Mouse (Mus musculus): ENCODE data around the gene Shd. TPM values are rescaled to one million over a fixed set of nuclear protein-coding genes. Genes with fewer than 3 reads are reported as not detected.

Shd gene
- polyA plus RNA-seq, 1 experiment, result 2.2 TPM

DNA sequence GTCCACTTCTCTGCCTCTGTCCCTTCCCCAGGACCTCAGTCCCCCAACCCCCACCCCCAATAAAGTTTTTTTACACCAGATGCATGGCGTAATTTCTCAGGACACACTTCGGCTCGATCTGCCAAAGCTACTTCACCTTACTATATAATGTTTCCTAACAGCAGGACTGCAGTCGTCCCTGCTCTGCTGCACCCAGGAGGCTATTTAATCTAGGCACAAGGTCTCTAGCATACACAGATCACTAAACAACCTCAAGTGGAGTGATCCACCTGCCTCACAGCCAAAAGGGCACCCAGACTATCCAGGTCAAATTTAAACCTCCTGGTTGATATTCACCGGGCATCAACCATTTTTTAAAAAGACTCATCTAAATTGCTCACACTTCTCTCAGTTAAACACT, 24.6 kb upstream of the Shd start:
- Histone ChIP-seq H3K27me3 (ENCODE audit: control insufficient read depth, insufficient read depth, low read length) (no peaks in the 10 kb centered on the region), H3K4me1 (ENCODE audit: control insufficient read depth, insufficient read depth, insufficient read length) (no peaks in the 10 kb centered on the region), H3K36me3 (ENCODE audit: control insufficient read depth, insufficient read depth, low read length) (no peaks in the 10 kb centered on the region; the same call in 1 of the 2 replicates), H3K4me3 (ENCODE audit: extremely low read depth, insufficient read depth, insufficient read length) (peak overlapping the region; percentile 62; the same call in 1 of the 2 replicates), H3K27ac (ENCODE audit: insufficient read depth, low read length) (peak overlapping the region; percentile 94)
- 30% methylated on average over 5 of the region's 5 CpGs for WGBS
- TF ChIP-seq CTCF (IDR thresholded peaks at IDR 0.05; ENCODE audit: extremely low read depth, insufficient read depth, insufficient read length, insufficient replicate concordance), result no peak
- no peak for TF ChIP-seq POLR2A (IDR thresholded peaks at IDR 0.05; ENCODE audit: low read depth, low read length)
- DNase-seq (ENCODE audit: low read depth in 1 of 2, low spot score in 2 of 2), result no peak

DNA sequence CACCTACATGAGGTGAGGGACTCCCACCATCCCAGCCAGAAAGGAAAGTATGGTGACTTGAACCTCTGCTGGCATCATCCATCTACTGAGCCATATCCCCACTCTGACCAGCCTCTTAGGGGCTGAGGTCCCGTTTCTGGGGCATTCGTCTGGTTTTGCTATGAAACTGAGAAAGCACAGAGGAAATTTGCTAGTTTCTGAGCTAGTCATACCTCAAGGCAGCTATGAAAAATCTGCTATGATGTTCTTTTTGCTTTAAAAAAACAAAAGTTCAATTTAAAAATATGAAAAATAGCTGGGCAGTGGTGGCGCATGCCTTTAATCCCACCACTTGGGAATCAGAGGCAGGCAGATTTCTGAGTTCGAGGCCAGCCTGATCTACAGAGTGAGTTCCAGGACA, 21.6 kb upstream of the Shd start:
- Histone ChIP-seq H3K36me3 (ENCODE audit: control insufficient read depth, insufficient read depth, low read length) (no peaks in the 10 kb centered on the region), H3K27me3 (ENCODE audit: control insufficient read depth, insufficient read depth, low read length) (no peaks in the 10 kb centered on the region), H3K4me1 (ENCODE audit: control insufficient read depth, insufficient read depth, insufficient read length) (no peaks in the 10 kb centered on the region; the same call in 1 of the 2 replicates), H3K4me3 (ENCODE audit: extremely low read depth, insufficient read depth, insufficient read length) (no peak overlapping the region), H3K27ac (ENCODE audit: insufficient read depth, low read length) (no peak overlapping the region)
- TF ChIP-seq POLR2A (IDR thresholded peaks at IDR 0.05; ENCODE audit: low read depth, low read length) (no peak), CTCF (IDR thresholded peaks at IDR 0.05; ENCODE audit: extremely low read depth, insufficient read depth, insufficient read length, insufficient replicate concordance) (no peak)
- no peak for DNase-seq (ENCODE audit: low read depth in 1 of 2, low spot score in 2 of 2)
- 87% methylated on average over 4 of the region's 4 CpGs for WGBS

DNA sequence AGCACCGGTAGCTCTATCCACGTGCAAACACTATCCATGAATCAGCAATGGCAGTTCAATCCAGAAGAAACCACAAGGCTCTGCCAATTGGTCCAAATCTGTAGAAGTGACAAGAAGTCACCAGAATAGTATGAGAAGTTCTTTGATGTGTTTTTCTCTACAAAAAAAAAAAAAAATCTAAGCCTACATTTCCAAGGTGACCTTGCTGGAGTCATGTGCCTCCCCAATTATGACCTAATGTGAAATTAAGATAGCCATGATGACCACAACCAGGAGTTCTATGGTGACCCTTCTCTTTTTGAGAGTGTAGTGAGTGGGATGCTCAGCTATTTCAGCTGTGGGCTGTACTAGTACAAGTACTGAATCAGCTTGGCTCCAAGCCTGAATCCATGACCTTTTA, 20.9 kb upstream of the Shd start, which contains the start of gene Zfp119b:
Zfp119b (minus strand) TSS at position 101 of the 400 bp plus-strand sequence.
- TF ChIP-seq POLR2A (IDR thresholded peaks at IDR 0.05; ENCODE audit: low read depth, low read length) (no peak), CTCF (IDR thresholded peaks at IDR 0.05; ENCODE audit: extremely low read depth, insufficient read depth, insufficient read length, insufficient replicate concordance) (no peak)
- H3K36me3 ChIP-seq (ENCODE audit: control insufficient read depth, insufficient read depth, low read length), result no peaks in the 10 kb centered on the region
- no peak within 1 kb of the TSS for H3K4me3 ChIP-seq (ENCODE audit: extremely low read depth, insufficient read depth, insufficient read length)
- peaks cover 2% of the 10 kb centered on the region; the same call in 1 of the 2 replicates for H3K4me1 ChIP-seq (ENCODE audit: control insufficient read depth, insufficient read depth, insufficient read length)
- no peaks in the 10 kb centered on the region for H3K27me3 ChIP-seq (ENCODE audit: control insufficient read depth, insufficient read depth, low read length)
- 72% methylated on average over 2 of the region's 2 CpGs for WGBS
- no peak within 1 kb of the TSS for H3K27ac ChIP-seq (ENCODE audit: insufficient read depth, low read length)
- no peak for DNase-seq (ENCODE audit: low read depth in 1 of 2, low spot score in 2 of 2)

DNA sequence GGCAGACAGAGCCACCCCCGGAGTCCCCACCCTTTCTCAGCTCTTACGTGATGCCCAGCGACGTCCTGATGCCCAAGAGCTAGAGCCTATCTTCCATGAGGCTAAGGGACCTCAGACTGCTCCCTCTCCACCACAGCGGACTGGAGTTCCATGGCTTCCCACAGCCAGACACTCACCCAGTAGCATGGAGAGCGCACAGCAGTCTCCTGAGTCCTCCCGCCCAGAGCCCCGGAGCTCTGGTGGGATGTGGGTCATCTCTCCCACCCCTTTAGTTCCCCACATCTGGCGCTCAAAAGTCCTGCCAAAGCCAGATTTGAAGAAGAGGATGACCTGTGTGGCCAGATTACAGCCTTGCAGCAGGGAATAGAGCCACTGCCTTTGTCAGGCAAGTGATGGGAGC, 19.7 kb upstream of the Shd start:
- no peak for DNase-seq (ENCODE audit: low read depth in 1 of 2, low spot score in 2 of 2)
- H3K27ac ChIP-seq (ENCODE audit: insufficient read depth, low read length), result no peak overlapping the region
- 92% methylated on average over 9 of the region's 9 CpGs for WGBS
- TF ChIP-seq POLR2A (IDR thresholded peaks at IDR 0.05; ENCODE audit: low read depth, low read length) (no peak), CTCF (IDR thresholded peaks at IDR 0.05; ENCODE audit: extremely low read depth, insufficient read depth, insufficient read length, insufficient replicate concordance) (no peak)
- H3K27me3 ChIP-seq (ENCODE audit: control insufficient read depth, insufficient read depth, low read length), result no peaks in the 10 kb centered on the region
- no peak overlapping the region for H3K4me3 ChIP-seq (ENCODE audit: extremely low read depth, insufficient read depth, insufficient read length)
- peaks cover 2% of the 10 kb centered on the region; the same call in 1 of the 2 replicates for H3K4me1 ChIP-seq (ENCODE audit: control insufficient read depth, insufficient read depth, insufficient read length)
- no peaks in the 10 kb centered on the region for H3K36me3 ChIP-seq (ENCODE audit: control insufficient read depth, insufficient read depth, low read length)

- Histone ChIP-seq H3K36me3 (ENCODE audit: control insufficient read depth, insufficient read depth, low read length) (no peaks in the 10 kb centered on the region), H3K4me1 (ENCODE audit: control insufficient read depth, insufficient read depth, insufficient read length) (peaks cover 2% of the 10 kb centered on the region; the same call in 1 of the 2 replicates), H3K27ac (ENCODE audit: insufficient read depth, low read length) (no peak overlapping the region), H3K4me3 (ENCODE audit: extremely low read depth, insufficient read depth, insufficient read length) (no peak overlapping the region), H3K27me3 (ENCODE audit: control insufficient read depth, insufficient read depth, low read length) (no peaks in the 10 kb centered on the region)
- TF ChIP-seq POLR2A (IDR thresholded peaks at IDR 0.05; ENCODE audit: low read depth, low read length) (no peak), CTCF (IDR thresholded peaks at IDR 0.05; ENCODE audit: extremely low read depth, insufficient read depth, insufficient read length, insufficient replicate concordance) (no peak)
- DNase-seq (ENCODE audit: low read depth in 1 of 2, low spot score in 2 of 2), result no peak
Measured at GRCm38 (mm10) chr17:55952041-55952440, 18.2 kb upstream of the Shd start.

- Histone ChIP-seq H3K36me3 (ENCODE audit: control insufficient read depth, insufficient read depth, low read length) (no peaks in the 10 kb centered on the region), H3K27me3 (ENCODE audit: control insufficient read depth, insufficient read depth, low read length) (no peaks in the 10 kb centered on the region), H3K27ac (ENCODE audit: insufficient read depth, low read length) (peak within 1 kb of the TSS; percentile 80), H3K4me3 (ENCODE audit: extremely low read depth, insufficient read depth, insufficient read length) (peak within 1 kb of the TSS; percentile 29), H3K4me1 (ENCODE audit: control insufficient read depth, insufficient read depth, insufficient read length) (peaks cover 2% of the 10 kb centered on the region; the same call in 1 of the 2 replicates)
- TF ChIP-seq POLR2A (IDR thresholded peaks at IDR 0.05; ENCODE audit: low read depth, low read length), result no peak
- WGBS, result 20% methylated on average over 6 of the region's 6 CpGs
- peak in 1 of 2 experiments; percentile 61 for DNase-seq (ENCODE audit: low read depth in 1 of 2, low spot score in 2 of 2)
Measured at GRCm38 (mm10) chr17:55952447-55953027, 17.7 kb upstream of the Shd start, which contains the start of gene Ebi3. Gene Ebi3, plus strand, starts transcription at chr17:55952640.

DNA sequence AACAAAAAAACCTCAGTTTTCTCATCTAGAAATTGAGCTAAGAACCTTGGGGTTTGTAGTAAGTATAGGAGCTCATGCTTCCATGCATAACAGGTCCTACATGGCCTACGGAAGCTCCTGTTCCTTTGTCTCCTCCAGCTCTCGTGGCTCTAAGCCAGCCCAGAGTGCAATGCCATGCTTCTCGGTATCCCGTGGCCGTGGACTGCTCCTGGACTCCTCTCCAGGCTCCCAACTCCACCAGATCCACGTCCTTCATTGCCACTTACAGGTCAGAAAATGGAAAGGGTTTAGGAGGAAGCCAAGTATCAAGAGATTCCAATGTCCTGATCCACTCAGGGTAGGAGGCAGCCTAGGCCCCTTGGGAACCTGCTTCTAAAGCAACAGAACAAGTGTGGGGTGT, 16.5 kb upstream of the Shd start:
- WGBS, result 58% methylated on average over 6 of the region's 6 CpGs

More for the DNA sequence above, 16.5 kb upstream of the Shd start:
- Histone ChIP-seq H3K27me3 (ENCODE audit: control insufficient read depth, insufficient read depth, low read length) (no peaks in the 10 kb centered on the region), H3K36me3 (ENCODE audit: control insufficient read depth, insufficient read depth, low read length) (no peaks in the 10 kb centered on the region), H3K27ac (ENCODE audit: insufficient read depth, low read length) (no peak overlapping the region), H3K4me1 (ENCODE audit: control insufficient read depth, insufficient read depth, insufficient read length) (peaks cover 6% of the 10 kb centered on the region; the same call in 1 of the 2 replicates), H3K4me3 (ENCODE audit: extremely low read depth, insufficient read depth, insufficient read length) (no peak overlapping the region)
- TF ChIP-seq POLR2A (IDR thresholded peaks at IDR 0.05; ENCODE audit: low read depth, low read length) (no peak), CTCF (IDR thresholded peaks at IDR 0.05; ENCODE audit: extremely low read depth, insufficient read depth, insufficient read length, insufficient replicate concordance) (no peak)
- no peak for DNase-seq (ENCODE audit: low read depth in 1 of 2, low spot score in 2 of 2)

Data from spleen, adult 2 months (tissue).